Mouse (Mus musculus) liver, adult 2 months (tissue): ENCODE measurements at regions not wholly inside any gene's neighbourhood (a gene's known extent, or its start where the extent isn't known, plus 50 kb on each side); places are given as distances from the start of the nearest gene placed in this dataset.
"Not testable (repeated sequence)": the region's sequence is repeated elsewhere in the genome, so short reads cannot be mapped to it uniquely, and the experiment has no call there.

Experiments
- DNase-seq: peaks from one replicate; pipeline ENCODE4 v3.0.0-alpha.2; 2011; ENCODE audit warnings: low read depth, low spot score; ENCODE audit errors: extremely low read depth
- H3K27ac ChIP-seq: fragments of 200-500 bp; replicated peaks from 2 replicates; pipeline ENCODE4 v1.5.1; 2012; ENCODE audit warnings: low read depth, mild to moderate bottlenecking, control low read depth, inconsistent platforms, low read length; ENCODE audit not compliant: insufficient read depth
- H3K27me3 ChIP-seq: fragments of 200-500 bp; 2 replicates; pipeline ENCODE4 v1.6.1; 2012; ENCODE audit warnings: mild to moderate bottlenecking, moderate library complexity, low read length, inconsistent platforms; ENCODE audit not compliant: control insufficient read depth, insufficient read depth
- H3K36me3 ChIP-seq: fragments of 200-500 bp; 2 replicates; pipeline ENCODE4 v1.6.1; 2012; ENCODE audit warnings: low read length, inconsistent platforms; ENCODE audit not compliant: control insufficient read depth, insufficient read depth
- H3K4me1 ChIP-seq: fragments of 200-500 bp; 2 replicates; pipeline ENCODE4 v1.6.1; 2011; ENCODE audit warnings: low read length; ENCODE audit not compliant: control insufficient read depth, insufficient read depth
- H3K4me3 ChIP-seq: fragments of 200-500 bp; 2 replicates; pipeline ENCODE4 v1.5.1; 2011; ENCODE audit warnings: low read depth, mild to moderate bottlenecking, control low read depth, low read length, moderate library complexity; ENCODE audit not compliant: insufficient read depth
- H3K79me2 ChIP-seq: fragments of 200-500 bp; 2 replicates; pipeline ENCODE4 v1.6.1; 2012; ENCODE audit warnings: inconsistent platforms, mild to moderate bottlenecking, low read length, moderate library complexity; ENCODE audit not compliant: control insufficient read depth, insufficient read depth
- H3K9ac ChIP-seq: fragments of 200-500 bp; 2 replicates; pipeline ENCODE4 v1.6.1; 2012; ENCODE audit warnings: low read depth, mild to moderate bottlenecking, control low read depth, inconsistent platforms, low read length
- CTCF ChIP-seq: fragments of 200-500 bp; IDR thresholded peaks from 2 replicates; pipeline ENCODE4 v1.5.1; 2011; ENCODE audit warnings: low read depth, low read length, control low read depth
- POLR2A ChIP-seq: fragments of 200-500 bp; IDR thresholded peaks from 2 replicates; pipeline ENCODE4 v1.6.1; 2011; ENCODE audit warnings: low read length, control low read depth; ENCODE audit not compliant: insufficient read depth; ENCODE audit errors: extremely low read depth
- WGBS: fragments of 180-500 bp; shearing (Covaris S2); methylation state at CpG from one replicate; pipeline ENCODE4 v1.1.7; 2018; 5-methylcytosine and 5-hydroxymethylcytosine counted together

DNA sequence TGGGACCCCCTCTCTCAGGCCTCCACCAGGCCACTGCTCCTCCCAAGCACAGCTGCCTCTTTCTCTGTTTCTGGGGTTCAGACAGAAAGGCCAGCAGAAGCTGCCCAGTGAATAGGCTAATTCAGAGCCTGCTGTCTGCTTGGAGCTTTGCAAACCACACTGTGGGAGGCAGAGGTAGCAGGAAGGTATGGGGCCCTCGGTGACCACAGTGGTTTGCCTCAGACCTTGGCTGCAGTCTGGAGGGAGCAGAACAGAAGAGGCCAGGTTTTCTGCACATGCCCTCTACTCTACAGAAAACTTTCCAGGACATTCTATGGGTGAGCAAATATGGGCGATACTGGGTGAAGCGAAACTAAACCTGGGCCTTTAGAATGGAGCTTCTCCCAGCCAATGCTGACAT lies 59.4 kb downstream of the Rhob start:
- DNase-seq, result no peak
- H3K27ac ChIP-seq, result no peak overlapping the region
- H3K36me3 ChIP-seq, result no peaks in the 10 kb centered on the region
- no peaks in the 10 kb centered on the region for H3K79me2 ChIP-seq
- TF ChIP-seq POLR2A (no peak), CTCF (no peak)
- no peak overlapping the region for H3K4me3 ChIP-seq
- H3K4me1 ChIP-seq, result peaks cover 26% of the 10 kb centered on the region
- no peak overlapping the region for H3K9ac ChIP-seq
- no peaks in the 10 kb centered on the region for H3K27me3 ChIP-seq
- WGBS, result 93% methylated on average over 3 of the region's 3 CpGs

DNA sequence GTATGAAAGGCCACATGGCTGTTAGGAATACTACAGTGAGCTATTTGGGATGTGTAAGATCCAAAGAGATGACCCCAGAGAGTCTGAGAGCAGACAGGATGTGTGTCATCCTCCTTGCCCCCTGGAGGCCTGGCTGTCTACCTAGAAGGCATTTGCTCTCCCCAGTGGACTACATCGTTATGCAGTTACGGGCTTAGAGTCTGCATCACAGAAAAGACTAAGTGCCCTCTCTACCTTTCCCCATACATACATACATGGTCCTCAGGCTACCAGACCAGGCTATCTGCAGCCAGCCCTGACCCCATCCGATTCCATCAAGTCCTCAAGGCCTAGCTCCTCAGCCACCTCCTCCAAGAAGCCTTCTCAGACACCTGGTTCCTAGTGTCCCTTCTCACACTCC lies 59.9 kb downstream of the Rhob start:
- no peak overlapping the region for H3K4me3 ChIP-seq
- whole genome bisulfite sequencing, result 80% methylated on average over 3 of the region's 3 CpGs
- H3K36me3 ChIP-seq, result no peaks in the 10 kb centered on the region
- peaks cover 26% of the 10 kb centered on the region for H3K4me1 ChIP-seq
- no peaks in the 10 kb centered on the region for H3K79me2 ChIP-seq
- H3K27me3 ChIP-seq, result no peaks in the 10 kb centered on the region
- H3K9ac ChIP-seq, result no peak overlapping the region
- no peak overlapping the region for H3K27ac ChIP-seq
- DNase-seq, result no peak
- TF ChIP-seq POLR2A, result no peak
- no peak for TF ChIP-seq CTCF

DNA sequence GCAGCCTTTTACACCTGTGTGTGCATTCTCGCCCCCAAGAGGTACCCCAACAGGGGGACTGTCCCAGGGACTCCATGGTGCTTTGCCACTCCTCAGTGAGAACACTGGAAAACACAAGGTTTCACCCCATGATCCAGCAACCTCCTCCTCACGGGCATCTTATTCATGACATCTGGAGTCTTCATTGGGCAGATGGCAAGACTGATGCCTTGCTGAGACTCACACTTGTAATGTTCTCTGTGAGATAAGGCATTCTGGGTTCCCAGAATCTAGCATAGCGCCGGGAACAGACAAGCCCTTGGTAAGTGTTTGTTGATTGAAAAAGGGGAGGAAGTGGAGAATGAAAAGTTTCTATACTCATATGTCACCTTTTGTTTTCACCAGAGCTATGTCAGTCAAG lies 60.3 kb downstream of the Rhob start:
- WGBS, result 87% methylated on average over 4 of the region's 4 CpGs
- Histone ChIP-seq H3K36me3 (no peaks in the 10 kb centered on the region), H3K4me1 (peaks cover 26% of the 10 kb centered on the region), H3K27ac (no peak overlapping the region), H3K9ac (no peak overlapping the region), H3K4me3 (no peak overlapping the region), H3K79me2 (no peaks in the 10 kb centered on the region), H3K27me3 (no peaks in the 10 kb centered on the region)
- TF ChIP-seq POLR2A (no peak), CTCF (no peak)
- no peak for DNase-seq

DNA sequence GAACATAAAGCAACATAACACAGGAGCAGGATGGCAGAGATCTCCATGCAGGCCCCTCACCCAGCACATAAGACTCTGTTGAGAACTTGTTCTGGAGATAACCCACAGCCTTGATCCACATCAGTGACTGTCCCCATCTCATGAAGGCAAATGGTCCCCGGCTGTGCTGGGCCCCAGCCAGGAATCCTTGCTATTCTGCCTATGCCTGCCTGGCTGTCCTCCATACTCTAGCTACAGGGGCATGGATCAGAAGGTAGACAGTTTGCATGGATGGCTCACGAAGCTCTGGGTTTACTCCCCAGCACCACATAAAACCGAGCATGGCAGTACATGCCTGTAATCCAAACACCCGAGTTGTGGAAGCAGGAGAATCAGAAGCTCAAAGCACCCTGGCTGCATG lies 61.2 kb downstream of the Rhob start:
- Histone ChIP-seq H3K27ac (no peak overlapping the region), H3K36me3 (no peaks in the 10 kb centered on the region), H3K4me1 (peaks cover 25% of the 10 kb centered on the region), H3K4me3 (no peak overlapping the region), H3K79me2 (no peaks in the 10 kb centered on the region), H3K9ac (no peak overlapping the region), H3K27me3 (no peaks in the 10 kb centered on the region)
- 47% methylated on average over 4 of the region's 4 CpGs for WGBS
- TF ChIP-seq CTCF (no peak), POLR2A (no peak)
- no peak for DNase-seq

DNA sequence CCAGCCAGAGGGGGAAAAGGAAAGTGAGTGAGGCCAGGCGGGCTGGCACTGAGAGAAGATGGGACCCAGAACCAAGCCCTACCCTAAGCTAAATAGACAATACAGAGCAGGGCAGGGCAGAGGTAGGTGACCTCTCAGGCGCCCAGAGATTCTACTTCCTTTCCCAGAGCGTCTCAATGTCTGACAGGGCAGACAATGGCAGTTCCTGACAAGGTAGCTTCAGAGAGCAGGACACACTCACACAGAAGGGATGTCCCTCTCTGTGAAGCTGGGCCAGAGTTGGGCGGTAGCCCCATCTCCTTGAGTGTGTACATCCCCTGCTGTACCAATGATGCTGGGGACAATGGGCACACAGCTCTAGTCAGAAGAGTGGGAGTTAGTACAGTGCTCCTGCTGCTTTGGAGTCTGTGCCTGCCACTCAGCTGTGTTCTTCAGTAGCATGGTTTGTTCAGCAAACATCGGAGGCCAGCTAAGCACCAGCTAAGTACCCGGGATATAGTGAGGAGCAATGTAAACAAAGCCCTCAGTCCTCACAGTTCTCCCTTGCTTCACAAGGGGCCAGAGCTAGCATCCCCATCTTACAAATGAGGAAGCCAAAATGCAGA lies 62.7 kb downstream of the Rhob start:
- Histone ChIP-seq H3K79me2 (no peaks in the 10 kb centered on the region), H3K27ac (no peak overlapping the region), H3K27me3 (no peaks in the 10 kb centered on the region), H3K4me1 (peaks cover 26% of the 10 kb centered on the region), H3K9ac (no peak overlapping the region), H3K36me3 (no peaks in the 10 kb centered on the region), H3K4me3 (no peak overlapping the region)
- 63% methylated on average over 6 of the region's 6 CpGs for WGBS
- TF ChIP-seq CTCF (no peak), POLR2A (no peak)
- no peak for DNase-seq

DNA sequence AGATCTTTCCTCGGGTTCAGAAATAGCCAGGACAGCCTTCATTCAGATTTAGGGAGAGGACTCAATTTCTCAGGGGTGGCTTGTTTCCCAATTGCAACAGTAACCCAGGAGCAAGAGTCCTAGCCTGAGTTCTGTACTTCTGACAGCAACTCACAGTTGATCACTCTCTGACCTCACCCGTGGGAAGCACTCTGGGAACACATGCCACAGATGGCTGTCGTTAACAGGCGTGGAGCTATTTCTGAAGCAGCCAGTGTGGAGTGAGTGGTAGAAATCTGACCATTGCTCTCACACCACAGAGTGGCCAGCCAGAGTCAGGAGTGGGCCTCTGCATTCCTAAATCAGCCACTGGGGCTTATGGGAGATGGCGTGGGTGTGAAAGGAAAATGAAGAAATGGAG lies 63.3 kb downstream of the Rhob start:
- no peaks in the 10 kb centered on the region for H3K27me3 ChIP-seq
- H3K4me3 ChIP-seq, result no peak overlapping the region
- 49% methylated on average over 5 of the region's 5 CpGs for WGBS
- TF ChIP-seq CTCF, result no peak
- TF ChIP-seq POLR2A, result no peak
- H3K9ac ChIP-seq, result no peak overlapping the region
- no peak overlapping the region for H3K27ac ChIP-seq
- H3K36me3 ChIP-seq, result no peaks in the 10 kb centered on the region
- peak; percentile 48 for DNase-seq
- H3K4me1 ChIP-seq, result peaks cover 29% of the 10 kb centered on the region
- no peaks in the 10 kb centered on the region for H3K79me2 ChIP-seq

GRCm38 (mm10) chr12:8435651-8436348 lies 64.0 kb downstream of the Rhob start:
- DNase-seq, H3K27ac ChIP-seq: not testable (repeated sequence)
- 40% methylated on average over 3 of the region's 3 CpGs for WGBS

More at GRCm38 (mm10) chr12:8435651-8436348, 64.0 kb downstream of the Rhob start:
- H3K4me3 ChIP-seq, H3K9ac ChIP-seq, H3K27me3 ChIP-seq, H3K79me2 ChIP-seq, H3K36me3 ChIP-seq: not testable (repeated sequence)
- peaks cover 27% of the 10 kb centered on the region for H3K4me1 ChIP-seq
